In the genomic region with DNA sequence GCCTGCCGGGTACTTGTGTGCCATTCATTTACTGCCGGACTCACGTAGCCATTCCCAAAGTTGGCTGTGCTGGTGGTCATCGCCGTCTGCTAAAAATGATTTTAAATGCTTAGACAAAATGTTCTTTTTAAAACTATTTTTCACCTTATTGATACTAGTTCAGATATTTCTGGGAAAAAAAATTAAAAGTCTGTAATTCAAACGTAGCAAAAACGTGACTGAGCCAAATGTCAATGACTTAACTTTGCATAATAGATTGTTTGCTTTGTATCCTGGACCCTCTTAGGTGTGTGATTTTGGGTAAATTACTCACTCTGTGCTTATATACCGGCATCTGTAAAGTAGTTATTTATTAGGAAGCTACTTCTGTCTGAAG, we compare ENCODE assay signal across 8 mouse cellular contexts. TPM values are rescaled to one million over a fixed set of nuclear protein-coding genes. Genes with fewer than 3 reads are reported as not detected.
DNase-seq lines count a peak whose midpoint lies in the region; ATAC-seq and TF ChIP-seq lines count a peak whose summit lies in the region.

No protein-coding gene starts in this region.

- peak overlapping the region; percentile 78 for H3K9ac ChIP-seq in liver, embryonic 11.5 days (ENCODE audit: low read depth, low read length)
- H3K9ac ChIP-seq in stomach, embryonic 16.5 days (ENCODE audit: low read length): peak overlapping the region; percentile 83

- WGBS in liver, embryonic 11.5 days: 5% methylated on average over 8 of the region's 8 CpGs
- WGBS in stomach, embryonic 16.5 days: 2% methylated on average over 8 of the region's 8 CpGs

- no peak for TF ChIP-seq CTCF in gastrocnemius, adult 2 months (IDR thresholded peaks at IDR 0.05)
- TF ChIP-seq CTCF in testis, adult 2 months (IDR thresholded peaks at IDR 0.05; ENCODE audit: control insufficient read depth, insufficient read depth, insufficient replicate concordance, low read depth, low read length): no peak

- peak overlapping the region; percentile 64 for H3K4me2 ChIP-seq in liver, embryonic 11.5 days
- peak overlapping the region; percentile 79 for H3K4me2 ChIP-seq in stomach, embryonic 16.5 days (ENCODE audit: low read depth, low read length)

- no peaks in the 10 kb centered on the region for H3K27me3 ChIP-seq in testis, adult 2 months (ENCODE audit: control insufficient read depth, insufficient read depth, low read length)
- no peaks in the 10 kb centered on the region for H3K27me3 ChIP-seq in liver, embryonic 11.5 days (replicated peaks; ENCODE audit: control insufficient read depth, insufficient read depth, low read length)
- H3K27me3 ChIP-seq in stomach, embryonic 16.5 days (ENCODE audit: control insufficient read depth, insufficient read depth, low read length): no peaks in the 10 kb centered on the region

- no peak for DNase-seq in gastrocnemius, adult 2 months
- DNase-seq in gastrocnemius, postnatal 4 days (ENCODE audit: low spot score in 2 of 2): no peak
- no peak for DNase-seq in testis, postnatal 10 days (ENCODE audit: low spot score)
- no peak for DNase-seq in liver, embryonic 11.5 days (ENCODE audit: low spot score)
- DNase-seq in embryo, embryonic 9.5 days (ENCODE audit: extremely low spot score): no peak
- DNase-seq in kidney, adult 9 months: no peak

- H3K4me3 ChIP-seq in gastrocnemius, adult 2 months: peak overlapping the region; percentile 87
- H3K4me3 ChIP-seq in testis, adult 2 months (ENCODE audit: control insufficient read depth, low read depth, low read length): peak overlapping the region; percentile 90
- peak overlapping the region; percentile 74 for H3K4me3 ChIP-seq in liver, embryonic 11.5 days (ENCODE audit: low read depth, low read length)
- H3K4me3 ChIP-seq in stomach, embryonic 16.5 days (replicated peaks; ENCODE audit: low read length): peak overlapping the region; percentile 77

- intact Hi-C loops in gastrocnemius, adult 2 months (cut with DNase I): no loop called here

- H3K36me3 ChIP-seq in testis, adult 2 months (ENCODE audit: control insufficient read depth, insufficient read depth, low read length): no peaks in the 10 kb centered on the region
- peaks cover 14% of the 10 kb centered on the region for H3K36me3 ChIP-seq in liver, embryonic 11.5 days (ENCODE audit: control insufficient read depth, insufficient read depth, low read length)
- peaks cover 4% of the 10 kb centered on the region; the same call in 1 of the 2 replicates for H3K36me3 ChIP-seq in stomach, embryonic 16.5 days (ENCODE audit: control insufficient read depth, insufficient read depth, low read length)

- ATAC-seq in liver, embryonic 11.5 days (replicated peaks; ENCODE audit: low FRiP score): no peak
- no peak for ATAC-seq in stomach, embryonic 16.5 days (ENCODE audit: insufficient read depth, low FRiP score)

- H3K4me1 ChIP-seq in testis, adult 2 months (ENCODE audit: control insufficient read depth, insufficient read depth, low read length): peaks cover 6% of the 10 kb centered on the region
- H3K4me1 ChIP-seq in liver, embryonic 11.5 days (replicated peaks; ENCODE audit: control insufficient read depth, insufficient read depth, low read length): peaks cover 2% of the 10 kb centered on the region; the same call in 1 of the 2 replicates
- peaks cover 4% of the 10 kb centered on the region; the same call in 1 of the 2 replicates for H3K4me1 ChIP-seq in stomach, embryonic 16.5 days (ENCODE audit: control insufficient read depth, insufficient read depth, low read length)

- H3K9me3 ChIP-seq in liver, embryonic 11.5 days (ENCODE audit: control insufficient read depth, low read length): no peaks in the 10 kb centered on the region
- H3K9me3 ChIP-seq in stomach, embryonic 16.5 days (replicated peaks; ENCODE audit: control insufficient read depth, low read length): no peaks in the 10 kb centered on the region

- no peak for TF ChIP-seq POLR2A in testis, adult 2 months (IDR thresholded peaks at IDR 0.05; ENCODE audit: control insufficient read depth, low read depth, low read length)

- H3K27ac ChIP-seq in gastrocnemius, adult 2 months: peak overlapping the region; percentile 87
- peak overlapping the region; percentile 78 for H3K27ac ChIP-seq in testis, adult 2 months (ENCODE audit: control insufficient read depth, insufficient read depth, low read depth, low read length)
- peak overlapping the region; percentile 62; the same call in 1 of the 2 replicates for H3K27ac ChIP-seq in liver, embryonic 11.5 days (ENCODE audit: low read depth, low read length)
- H3K27ac ChIP-seq in stomach, embryonic 16.5 days (ENCODE audit: low read length): peak overlapping the region; percentile 58; the same call in 1 of the 2 replicates

RNA-seq across cellular contexts. Expression of a gene that starts 0.5 kb away (rescaled TPM):
- total RNA-seq in gastrocnemius, adult 2 months (2021): 1 to 10 TPM; 6.3 to 9.5 TPM
- total RNA-seq in gastrocnemius, postnatal 4 days (2021): 10 to 100 TPM; 19.3 to 20.8 TPM
- 4.3 and 7.5 TPM in 2 replicates for polyA plus RNA-seq in testis, adult 2 months (2012; rRNA removed)
- 87.3 and 87.5 TPM in 2 replicates for polyA plus RNA-seq in liver, embryonic 11.5 days (2014; fragmentation: Nextera tagmentation; extraction: Ambion mirVana)
- 65.5 and 66.0 TPM in 2 replicates for polyA plus RNA-seq in stomach, embryonic 16.5 days (2015; fragmentation: Nextera tagmentation; extraction: Ambion mirVana)

RNA-seq across cellular contexts. Expression of a gene that starts 20.0 kb away (rescaled TPM):
- 10 to 100 TPM; 84.5 to 87.6 TPM for total RNA-seq in gastrocnemius, adult 2 months (2021)
- 10 to 100 TPM; 95.1 to 95.8 TPM for total RNA-seq in gastrocnemius, postnatal 4 days (2021)
- 77.9 and 81.1 TPM in 2 replicates for polyA plus RNA-seq in testis, adult 2 months (2012; rRNA removed)
- polyA plus RNA-seq in liver, embryonic 11.5 days (2014; fragmentation: Nextera tagmentation; extraction: Ambion mirVana): 188 and 201 TPM in 2 replicates
- polyA plus RNA-seq in stomach, embryonic 16.5 days (2015; fragmentation: Nextera tagmentation; extraction: Ambion mirVana): 123 and 131 TPM in 2 replicates
